Mouse (Mus musculus) spleen, adult 2 months (tissue): ENCODE data around the gene Arsb. TPM values are rescaled to one million over a fixed set of nuclear protein-coding genes. Genes with fewer than 3 reads are reported as not detected.

Source experiments
- DNase-seq, 2 experiments: peaks; one replicate each; pipeline versions ENCODE4 v3.0.0 to v3.0.0-alpha.2; 2012 to 2021; ENCODE audit warnings: low spot score in 2 of 2, low read depth in 1 of 2
- H3K27ac ChIP-seq: fragments of 200-500 bp; 2 replicates; pipeline ENCODE4 v1.5.1; 2012; ENCODE audit warnings: low read length, inconsistent platforms; ENCODE audit not compliant: insufficient read depth
- H3K27me3 ChIP-seq: fragments of 200-500 bp; 2 replicates; pipeline ENCODE4 v1.6.1; 2012; ENCODE audit warnings: mild to moderate bottlenecking, moderate library complexity, low read length, inconsistent platforms; ENCODE audit not compliant: control insufficient read depth, insufficient read depth
- H3K36me3 ChIP-seq: fragments of 200-500 bp; 2 replicates; pipeline ENCODE4 v1.6.1; 2012; ENCODE audit warnings: mild to moderate bottlenecking, low read length, inconsistent platforms; ENCODE audit not compliant: control insufficient read depth, insufficient read depth
- H3K4me1 ChIP-seq: fragments of 200-500 bp; 2 replicates; pipeline ENCODE4 v1.6.1; 2011; ENCODE audit warnings: inconsistent platforms; ENCODE audit not compliant: control insufficient read depth, insufficient read depth, insufficient read length
- H3K4me3 ChIP-seq: fragments of 200-500 bp; 2 replicates; pipeline ENCODE4 v1.5.1; 2011; ENCODE audit warnings: mild to moderate bottlenecking, inconsistent platforms; ENCODE audit not compliant: insufficient read depth, insufficient read length; ENCODE audit errors: extremely low read depth
- CTCF ChIP-seq: fragments of 200-500 bp; IDR thresholded peaks from 2 replicates; pipeline ENCODE4 v1.5.1; 2011; ENCODE audit warnings: mild to moderate bottlenecking, inconsistent platforms; ENCODE audit not compliant: insufficient read depth, insufficient read length, insufficient replicate concordance; ENCODE audit errors: extremely low read depth
- POLR2A ChIP-seq: fragments of 200-500 bp; IDR thresholded peaks from 2 replicates; pipeline ENCODE4 v1.6.1; 2011; ENCODE audit warnings: low read depth, low read length, inconsistent platforms
- WGBS: fragments of 180-500 bp; shearing (Covaris S2); methylation state at CpG from one replicate; pipeline ENCODE4 v1.1.7; 2018; 5-methylcytosine and 5-hydroxymethylcytosine counted together
- polyA plus RNA-seq: library from polyadenylated mRNA; depleted of rRNA; stranded (reverse); fragments of >200 nt; gene quantifications from 2 replicates; pipeline ENCODE4 v1.2.3, GENCODE M21; 2012

Gene Arsb
- polyA plus RNA-seq, 1 experiment = 16.6 TPM

- 23% methylated on average over 3 of the region's 3 CpGs for WGBS
- no peaks in the 10 kb centered on the region; the same call in 1 of the 2 replicates for H3K4me1 ChIP-seq
- H3K27me3 ChIP-seq = no peaks in the 10 kb centered on the region
- TF ChIP-seq POLR2A = no peak
- TF ChIP-seq CTCF = no peak
- H3K36me3 ChIP-seq = no peaks in the 10 kb centered on the region
- H3K4me3 ChIP-seq = no peak overlapping the region
- no peak overlapping the region for H3K27ac ChIP-seq
- no peak for DNase-seq
Measured at GRCm38 (mm10) chr13:93762879-93763278, 8.6 kb upstream of the Arsb start.

- no peak overlapping the region for H3K4me3 ChIP-seq
- no peaks in the 10 kb centered on the region for H3K36me3 ChIP-seq
- TF ChIP-seq POLR2A (no peak), CTCF (no peak)
- H3K27ac ChIP-seq = peak overlapping the region; percentile 1; the same call in 1 of the 2 replicates
- no peak for DNase-seq
- 76% methylated on average over 13 of the region's 13 CpGs for WGBS
- H3K4me1 ChIP-seq = no peaks in the 10 kb centered on the region; the same call in 1 of the 2 replicates
- H3K27me3 ChIP-seq = no peaks in the 10 kb centered on the region
Measured at GRCm38 (mm10) chr13:93764321-93764973, 7.0 kb upstream of the Arsb start.

- H3K4me3 ChIP-seq = peak overlapping the region; percentile 80
- no peaks in the 10 kb centered on the region for H3K27me3 ChIP-seq
- H3K4me1 ChIP-seq = peaks cover 7% of the 10 kb centered on the region; the same call in 1 of the 2 replicates
- H3K27ac ChIP-seq = peak overlapping the region; percentile 79
- TF ChIP-seq CTCF (no peak), POLR2A (no peak)
- DNase-seq = no peak
- WGBS = 13% methylated on average over 9 of the region's 9 CpGs
- H3K36me3 ChIP-seq = no peaks in the 10 kb centered on the region
Measured at GRCm38 (mm10) chr13:93771031-93771587, 321 bp upstream of the Arsb start.

GRCm38 (mm10) chr13:93772279-93772636 is 828 bp downstream of the Arsb start:
- DNase-seq = no peak
- 11% methylated on average over 8 of the region's 8 CpGs for WGBS
- Histone ChIP-seq H3K27ac (peak overlapping the region; percentile 79), H3K4me3 (peak overlapping the region; percentile 80), H3K36me3 (no peaks in the 10 kb centered on the region), H3K27me3 (no peaks in the 10 kb centered on the region), H3K4me1 (peaks cover 7% of the 10 kb centered on the region; the same call in 1 of the 2 replicates)
- TF ChIP-seq CTCF = no peak
- TF ChIP-seq POLR2A = no peak

- 71% methylated on average over 7 of the region's 7 CpGs for WGBS
Measured at GRCm38 (mm10) chr13:93772861-93773260, 1.4 kb downstream of the Arsb start.

GRCm38 (mm10) chr13:93773704-93774315 is 2.4 kb downstream of the Arsb start:
- no peak overlapping the region for H3K27ac ChIP-seq
- 63% methylated on average over 7 of the region's 7 CpGs for WGBS
- H3K4me3 ChIP-seq = no peak overlapping the region
- no peaks in the 10 kb centered on the region for H3K36me3 ChIP-seq
- no peak for DNase-seq
- peaks cover 7% of the 10 kb centered on the region; the same call in 1 of the 2 replicates for H3K4me1 ChIP-seq
- TF ChIP-seq POLR2A = no peak
- no peak for TF ChIP-seq CTCF
- no peaks in the 10 kb centered on the region for H3K27me3 ChIP-seq

More at GRCm38 (mm10) chr13:93772861-93773260, 1.4 kb downstream of the Arsb start:
- no peak overlapping the region for H3K27ac ChIP-seq
- H3K4me1 ChIP-seq = peaks cover 7% of the 10 kb centered on the region; the same call in 1 of the 2 replicates
- no peak overlapping the region for H3K4me3 ChIP-seq
- no peak for TF ChIP-seq CTCF
- TF ChIP-seq POLR2A = no peak
- DNase-seq = no peak
- H3K36me3 ChIP-seq = no peaks in the 10 kb centered on the region
- H3K27me3 ChIP-seq = no peaks in the 10 kb centered on the region
